Comparison of ENCODE assay signal across 16 mouse cellular contexts in genomic region chr17:29149766-29150165, GRCm38 (mm10). TPM values are rescaled to one million over a fixed set of nuclear protein-coding genes. Genes with fewer than 3 reads are reported as not detected.
"Had no signal": no experiment of that assay in that cellular context is flagged by ENCODE, and none has a peak within 500 bp of the region (broad histone marks: within the 10 kb centered on the region; RNA-seq: fewer than 3 reads in every experiment).

No protein-coding gene starts in this region.

- ATAC-seq: lung, postnatal 0 days had no signal

- H3K9me3 ChIP-seq: liver, embryonic 15.5 days; neural tube, embryonic 12.5 days had no signal

- H3K27ac ChIP-seq: kidney, embryonic 15.5 days; left cerebral cortex, adult 2 months; limb, embryonic 13.5 days; liver, embryonic 15.5 days; neural tube, embryonic 12.5 days; stomach, postnatal 0 days had no signal

- DNase-seq: kidney, adult 18-20 months; kidney, postnatal 14 days; lung, adult 2 months; lung, postnatal 36 days; midbrain, embryonic 14.5 days; thymus, postnatal 4 days had no signal

- H3K27me3 ChIP-seq: kidney, embryonic 15.5 days; limb, embryonic 13.5 days; liver, embryonic 15.5 days; neural tube, embryonic 12.5 days had no signal

- H3K4me2 ChIP-seq: kidney, embryonic 15.5 days; limb, embryonic 13.5 days; liver, embryonic 11.5 days; liver, embryonic 15.5 days; neural tube, embryonic 12.5 days had no signal

- H3K4me3 ChIP-seq: kidney, embryonic 15.5 days; left cerebral cortex, adult 2 months; limb, embryonic 13.5 days; liver, embryonic 15.5 days; megakaryocyte, embryonic 14.5 days; neural tube, embryonic 12.5 days had no signal

- H3K9ac ChIP-seq: kidney, embryonic 15.5 days; limb, embryonic 13.5 days; liver, embryonic 15.5 days; neural tube, embryonic 12.5 days had no signal

- H3K36me3 ChIP-seq: kidney, embryonic 15.5 days; limb, embryonic 13.5 days; liver, embryonic 15.5 days; neural tube, embryonic 12.5 days had no signal

RNA-seq across cellular contexts. Expression of gene Rab44, which starts 35.8 kb away (rescaled TPM):
- total RNA-seq: left cerebral cortex, postnatal 14 days had no signal
